15 mouse cellular contexts compared by ENCODE assay signal in the genomic region with DNA sequence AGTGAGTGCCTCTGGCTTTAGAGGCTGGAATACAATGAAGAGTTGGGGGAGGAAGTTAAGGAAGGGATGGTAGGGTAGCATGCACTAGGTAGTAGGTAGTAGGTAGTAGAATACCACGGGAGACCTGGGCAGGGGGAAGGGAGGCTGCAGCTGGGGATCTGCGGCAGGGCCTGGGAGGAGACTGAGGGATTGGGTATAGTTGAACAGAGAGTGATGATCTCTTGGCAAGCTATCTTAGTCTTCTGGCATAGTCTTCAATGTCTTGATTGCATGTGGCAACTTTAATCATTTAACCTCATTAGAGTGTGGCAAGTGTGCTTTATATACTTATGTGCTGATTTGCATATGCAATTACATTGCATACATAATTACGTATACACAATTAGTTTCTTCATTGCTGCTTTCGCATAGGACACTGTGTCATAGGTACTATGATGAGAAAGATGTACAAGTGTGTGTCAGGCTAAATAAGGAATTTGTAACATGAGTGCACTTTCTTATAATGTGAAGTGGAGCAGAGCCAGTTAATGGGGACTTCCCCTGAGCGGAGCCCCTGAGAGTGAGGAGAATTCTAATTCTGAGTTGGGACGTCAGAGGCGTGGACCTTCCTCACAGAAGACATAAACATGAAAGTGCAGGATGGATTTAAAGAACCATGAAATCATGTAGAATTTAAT. TPM values are rescaled to one million over a fixed set of nuclear protein-coding genes. Genes with fewer than 3 reads are reported as not detected.
DNase-seq lines count a peak whose midpoint lies in the region; ATAC-seq and TF ChIP-seq lines count a peak whose summit lies in the region.
"Had no signal": no experiment of that assay in that cellular context is flagged by ENCODE, and none has a peak within 500 bp of the region (broad histone marks: within the 10 kb centered on the region; RNA-seq: fewer than 3 reads in every experiment).

No protein-coding gene starts in this region.

- H3K27me3 ChIP-seq in forebrain, embryonic 12.5 days, result no peaks in the 10 kb centered on the region
- no peaks in the 10 kb centered on the region for H3K27me3 ChIP-seq in forebrain, postnatal 0 days (ENCODE audit: insufficient read depth, low read length)
- H3K27me3 ChIP-seq in midbrain, embryonic 12.5 days, result 0 out of 2 replicates have a peak, but pooled peaks cover 1% of the 10 kb centered on the region
- no peaks in the 10 kb centered on the region for H3K27me3 ChIP-seq in midbrain, embryonic 10.5 days (ENCODE audit: low read depth, poor library complexity, severe bottlenecking)
- no peaks in the 10 kb centered on the region for H3K27me3 ChIP-seq in forebrain, embryonic 15.5 days
- H3K27me3 ChIP-seq in midbrain, postnatal 0 days (ENCODE audit: insufficient read depth, low read length), result no peaks in the 10 kb centered on the region

- no peaks in the 10 kb centered on the region for H3K36me3 ChIP-seq in forebrain, embryonic 12.5 days (replicated peaks)
- H3K36me3 ChIP-seq in forebrain, postnatal 0 days (ENCODE audit: insufficient read depth), result no peaks in the 10 kb centered on the region
- no peaks in the 10 kb centered on the region for H3K36me3 ChIP-seq in midbrain, embryonic 12.5 days
- 0 out of 2 replicates have a peak, but pooled peaks cover 5% of the 10 kb centered on the region for H3K36me3 ChIP-seq in midbrain, embryonic 10.5 days
- no peaks in the 10 kb centered on the region for H3K36me3 ChIP-seq in forebrain, embryonic 15.5 days
- no peaks in the 10 kb centered on the region for H3K36me3 ChIP-seq in midbrain, postnatal 0 days (ENCODE audit: insufficient read depth, low read length)

- peaks cover 9% of the 10 kb centered on the region; the same call in 1 of the 2 replicates for H3K4me1 ChIP-seq in forebrain, embryonic 12.5 days
- H3K4me1 ChIP-seq in forebrain, postnatal 0 days (ENCODE audit: insufficient read depth), result no peaks in the 10 kb centered on the region
- peaks cover 13% of the 10 kb centered on the region for H3K4me1 ChIP-seq in midbrain, embryonic 12.5 days
- peaks cover 9% of the 10 kb centered on the region for H3K4me1 ChIP-seq in midbrain, embryonic 10.5 days
- peaks cover 15% of the 10 kb centered on the region for H3K4me1 ChIP-seq in forebrain, embryonic 15.5 days
- H3K4me1 ChIP-seq in midbrain, postnatal 0 days (ENCODE audit: insufficient read depth, low read length), result no peaks in the 10 kb centered on the region

- H3K9me3 ChIP-seq in forebrain, embryonic 12.5 days, result no peaks in the 10 kb centered on the region
- no peaks in the 10 kb centered on the region for H3K9me3 ChIP-seq in forebrain, postnatal 0 days (ENCODE audit: low read length)
- H3K9me3 ChIP-seq in midbrain, embryonic 12.5 days, result no peaks in the 10 kb centered on the region
- H3K9me3 ChIP-seq in midbrain, embryonic 10.5 days (replicated peaks), result no peaks in the 10 kb centered on the region
- H3K9me3 ChIP-seq in forebrain, embryonic 15.5 days, result no peaks in the 10 kb centered on the region
- no peaks in the 10 kb centered on the region for H3K9me3 ChIP-seq in midbrain, postnatal 0 days (ENCODE audit: low read length)

- H3K27ac ChIP-seq in forebrain, embryonic 12.5 days, result no peak overlapping the region
- no peak overlapping the region for H3K27ac ChIP-seq in forebrain, postnatal 0 days (ENCODE audit: low read depth, low read length)
- H3K27ac ChIP-seq in midbrain, embryonic 12.5 days (replicated peaks), result no peak overlapping the region
- no peak overlapping the region for H3K27ac ChIP-seq in midbrain, embryonic 10.5 days (replicated peaks)
- no peak overlapping the region for H3K27ac ChIP-seq in forebrain, embryonic 15.5 days (replicated peaks)
- H3K27ac ChIP-seq in midbrain, postnatal 0 days (ENCODE audit: low read depth, low read length), result no peak overlapping the region
- H3K27ac ChIP-seq: liver, embryonic 14.5 days had no signal

- no peak overlapping the region for H3K9ac ChIP-seq in forebrain, embryonic 12.5 days
- H3K9ac ChIP-seq in forebrain, postnatal 0 days, result no peak overlapping the region
- no peak overlapping the region for H3K9ac ChIP-seq in midbrain, embryonic 12.5 days (replicated peaks)
- H3K9ac ChIP-seq in forebrain, embryonic 15.5 days (replicated peaks), result no peak overlapping the region
- no peak overlapping the region for H3K9ac ChIP-seq in midbrain, postnatal 0 days (replicated peaks; ENCODE audit: low read length, poor library complexity, severe bottlenecking)
- H3K9ac ChIP-seq: liver, embryonic 14.5 days had no signal

- WGBS in forebrain, embryonic 12.5 days, result 51% methylated on average over 7 of the region's 7 CpGs
- 21% methylated on average over 7 of the region's 7 CpGs for WGBS in forebrain, postnatal 0 days
- WGBS in midbrain, embryonic 12.5 days, result 60% methylated on average over 7 of the region's 7 CpGs
- WGBS in midbrain, embryonic 10.5 days, result 75% methylated on average over 7 of the region's 7 CpGs
- 24% methylated on average over 7 of the region's 7 CpGs for WGBS in forebrain, embryonic 15.5 days
- 37% methylated on average over 7 of the region's 7 CpGs for WGBS in midbrain, postnatal 0 days

- no peak overlapping the region for H3K4me3 ChIP-seq in forebrain, embryonic 12.5 days (replicated peaks)
- H3K4me3 ChIP-seq in forebrain, postnatal 0 days (ENCODE audit: low read depth, low read length), result no peak overlapping the region
- H3K4me3 ChIP-seq in midbrain, embryonic 12.5 days, result no peak overlapping the region
- H3K4me3 ChIP-seq in midbrain, embryonic 10.5 days, result no peak overlapping the region
- H3K4me3 ChIP-seq in forebrain, embryonic 15.5 days, result no peak overlapping the region
- H3K4me3 ChIP-seq in midbrain, postnatal 0 days (ENCODE audit: low read depth, low read length), result no peak overlapping the region

- ATAC-seq in forebrain, embryonic 12.5 days (ENCODE audit: low FRiP score), result peak; percentile 54; the same call in 1 of the 2 replicates
- no peak for ATAC-seq in forebrain, postnatal 0 days
- ATAC-seq in midbrain, embryonic 12.5 days (ENCODE audit: low FRiP score, low read depth), result 0 out of 2 replicates have a peak, but pooled peaks have one; percentile 49
- ATAC-seq in forebrain, embryonic 15.5 days (replicated peaks), result peak; percentile 57; the same call in 1 of the 2 replicates
- ATAC-seq in midbrain, postnatal 0 days (ENCODE audit: low FRiP score), result no peak
- ATAC-seq: lung, postnatal 0 days had no signal

- no peak overlapping the region for H3K4me2 ChIP-seq in forebrain, embryonic 12.5 days
- H3K4me2 ChIP-seq in forebrain, postnatal 0 days (ENCODE audit: low read depth), result no peak overlapping the region
- no peak overlapping the region for H3K4me2 ChIP-seq in midbrain, embryonic 12.5 days (replicated peaks)
- no peak overlapping the region for H3K4me2 ChIP-seq in forebrain, embryonic 15.5 days (replicated peaks)
- H3K4me2 ChIP-seq in midbrain, postnatal 0 days (ENCODE audit: low read depth, low read length, poor library complexity, severe bottlenecking), result no peak overlapping the region

- no peak for DNase-seq in forebrain, postnatal 0 days
- DNase-seq in midbrain, embryonic 10.5 days (ENCODE audit: low spot score), result no peak
- DNase-seq in midbrain, postnatal 0 days (ENCODE audit: low spot score), result peak; percentile 8
- no peak for DNase-seq in adrenal gland, adult 2 months
- no peak for DNase-seq in T-cell, adult 2 months (ENCODE audit: low spot score)
- DNase-seq: cerebellum, adult 8-10 months; gastrocnemius, postnatal 14 days; kidney, adult 18-20 months; kidney, postnatal 14 days; right cerebral cortex, postnatal 4 days had no signal

- TF ChIP-seq CTCF in forebrain, postnatal 0 days (IDR thresholded peaks at IDR 0.05; ENCODE audit: low read depth), result no peak
- no peak for TF ChIP-seq CTCF in midbrain, postnatal 0 days (IDR thresholded peaks at IDR 0.05)

RNA-seq across cellular contexts. Expression of a gene that starts 8.3 kb away (rescaled TPM):
- polyA plus RNA-seq in forebrain, embryonic 12.5 days (2016; fragmentation: Nextera tagmentation; extraction: Ambion mirVana), result 45.6 and 48.6 TPM in 2 replicates
- 57.7 and 67.3 TPM in 2 replicates for total RNA-seq in forebrain, postnatal 0 days (2014; rRNA removed)
- polyA plus RNA-seq in forebrain, postnatal 0 days (2015; fragmentation: Nextera tagmentation; extraction: Ambion mirVana), result 40.0 and 41.9 TPM in 2 replicates
- polyA plus RNA-seq in midbrain, embryonic 12.5 days (2016; fragmentation: Nextera tagmentation; extraction: Ambion mirVana), result 45.2 and 51.6 TPM in 2 replicates
- 23.8 and 31.3 TPM in 2 replicates for polyA plus RNA-seq in midbrain, embryonic 10.5 days (2016; fragmentation: Nextera tagmentation; extraction: Ambion mirVana)
- 61.3 and 68.2 TPM in 2 replicates for polyA plus RNA-seq in forebrain, embryonic 15.5 days (2015; fragmentation: Nextera tagmentation; extraction: Ambion mirVana)
- 69.5 and 72.9 TPM in 2 replicates for total RNA-seq in midbrain, postnatal 0 days (2014; rRNA removed)
- 35.9 and 39.4 TPM in 2 replicates for polyA plus RNA-seq in midbrain, postnatal 0 days (2015; fragmentation: Nextera tagmentation; extraction: Ambion mirVana)
- total RNA-seq in adrenal gland, adult 2 months (2021), result 10 to 100 TPM; 26.4 to 28.2 TPM
- polyA plus RNA-seq in adrenal gland, adult 2 months (2012; rRNA removed), result 8.1 and 8.5 TPM in 2 replicates

Comparison
In these comparisons a context has a peak if more than half of its experiments do, and no peak if none do; other contexts are left out.
1. ATAC-seq: peak in forebrain, embryonic 12.5 days (single experiment), midbrain, embryonic 12.5 days (single experiment) and forebrain, embryonic 15.5 days (single experiment); none in forebrain, postnatal 0 days (single experiment) and midbrain, postnatal 0 days (single experiment).